Mouse (Mus musculus) G1E (cell line): ENCODE measurements at regions not wholly inside any gene's neighbourhood (a gene's known extent, or its start where the extent isn't known, plus 50 kb on each side); places are given as distances from the start of the nearest gene placed in this dataset.
"Not testable (repeated sequence)": the region's sequence is repeated elsewhere in the genome, so short reads cannot be mapped to it uniquely, and the experiment has no call there.

Experiments
- ATAC-seq: 2 replicates; pipeline ENCODE4 v1.8.0; 2016; ENCODE audit warnings: mild to moderate bottlenecking; ENCODE audit not compliant: insufficient number of reproducible peaks, poor library complexity, low FRiP score, severe bottlenecking; ENCODE audit errors: extremely low read depth
- DNase-seq: peaks from one replicate; pipeline ENCODE4 v3.0.0; 2012; ENCODE audit warnings: low spot score
- H3K27me3 ChIP-seq: 2 replicates; pipeline ENCODE4 v1.6.1; 2012; ENCODE audit warnings: mild to moderate bottlenecking, low read length, inconsistent platforms; ENCODE audit not compliant: insufficient read depth
- H3K36me3 ChIP-seq: replicated peaks from 2 replicates; pipeline ENCODE3; 2012; ENCODE audit warnings: mild to moderate bottlenecking, inconsistent platforms
- H3K4me1 ChIP-seq: 2 replicates; pipeline ENCODE4 v1.6.1; 2012; ENCODE audit warnings: low read depth, low read length, inconsistent platforms, mixed read lengths; ENCODE audit not compliant: insufficient read depth
- H3K4me3 ChIP-seq: 2 replicates; pipeline ENCODE4 v1.5.1; 2012; ENCODE audit warnings: low read depth, mild to moderate bottlenecking, inconsistent platforms, low read length, moderate library complexity, mixed read lengths
- H3K9me3 ChIP-seq: replicated peaks from 2 replicates; pipeline ENCODE4 v1.6.1; 2012; ENCODE audit warnings: inconsistent platforms
- CTCF ChIP-seq: IDR thresholded peaks from 2 replicates; pipeline ENCODE4 v1.5.1; 2012; ENCODE audit warnings: low read depth, low read length, inconsistent platforms, mixed read lengths
- GATA1 ChIP-seq: IDR thresholded peaks from 2 replicates; pipeline ENCODE4 v1.6.1; 2012; ENCODE audit warnings: borderline replicate concordance, low read length, inconsistent platforms, mixed read lengths
- GATA2 ChIP-seq: IDR thresholded peaks from 2 replicates; pipeline ENCODE4 v1.6.1; 2012; ENCODE audit warnings: low read depth, low read length, inconsistent platforms, borderline replicate concordance
- POLR2AphosphoS5 ChIP-seq: IDR thresholded peaks from 2 replicates; pipeline ENCODE4 v1.6.1; 2012; ENCODE audit warnings: low read depth, low read length, inconsistent platforms; ENCODE audit not compliant: insufficient replicate concordance
- TAL1 ChIP-seq: conservative IDR thresholded peaks from 2 replicates; pipeline ENCODE4 v1.6.1; 2012; ENCODE audit warnings: low read depth, low read length, inconsistent platforms, mixed read lengths

DNA sequence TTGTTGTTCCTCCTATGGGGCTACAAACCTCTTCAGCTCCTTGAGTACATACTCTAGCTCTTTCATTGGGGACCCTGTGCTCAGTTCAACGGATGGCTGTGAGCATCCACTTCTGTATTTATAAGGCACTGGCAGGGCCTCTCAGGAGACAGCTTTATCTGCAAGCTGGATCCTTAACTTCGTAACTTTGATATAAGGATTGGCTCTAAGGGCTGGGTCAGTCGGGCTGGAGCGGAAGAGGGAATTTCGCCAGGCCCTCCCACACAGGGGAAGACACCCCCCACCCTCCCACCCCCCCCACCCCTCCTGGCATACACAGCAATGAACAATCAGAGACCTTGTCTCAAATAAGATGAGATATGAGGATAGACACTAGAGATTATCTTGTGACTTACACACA is 304.3 kb upstream of the Chordc1 start:
- Histone ChIP-seq H3K27me3 (no peaks in the 10 kb centered on the region), H3K4me3 (no peak overlapping the region), H3K9me3 (no peaks in the 10 kb centered on the region), H3K4me1 (no peaks in the 10 kb centered on the region), H3K36me3 (no peaks in the 10 kb centered on the region)
- ATAC-seq (peak; percentile 83), DNase-seq (no peak)
- TF ChIP-seq CTCF: no peak
- no peak for TF ChIP-seq POLR2AphosphoS5
- no peak for TF ChIP-seq TAL1
- no peak for TF ChIP-seq GATA2
- no peak for TF ChIP-seq GATA1

DNA sequence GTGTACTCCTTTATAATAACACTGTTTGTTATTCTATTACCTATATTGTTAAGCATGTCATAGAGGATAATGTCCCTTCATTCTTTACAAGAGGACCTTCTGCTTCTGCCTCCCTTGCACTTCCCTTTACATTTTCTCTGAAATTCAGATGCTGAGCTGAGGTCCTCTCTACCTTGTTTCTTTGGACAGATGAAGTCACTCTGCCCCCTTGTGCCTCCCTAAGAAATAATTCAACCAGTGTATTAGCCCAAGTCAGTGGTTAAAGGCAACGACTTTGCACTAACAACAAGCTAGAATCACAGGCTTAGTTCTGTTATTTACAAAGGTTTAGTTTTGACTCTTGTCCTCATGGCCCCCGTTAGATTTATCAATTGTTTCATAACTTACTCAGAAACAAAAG is 289.4 kb upstream of the Chordc1 start:
- H3K9me3 ChIP-seq: no peaks in the 10 kb centered on the region
- no peak for TF ChIP-seq TAL1
- TF ChIP-seq CTCF: no peak
- TF ChIP-seq POLR2AphosphoS5: no peak
- TF ChIP-seq GATA2: no peak
- no peak for TF ChIP-seq GATA1
- no peaks in the 10 kb centered on the region for H3K36me3 ChIP-seq
- no peaks in the 10 kb centered on the region for H3K4me1 ChIP-seq
- ATAC-seq (no peak), DNase-seq (no peak)
- H3K4me3 ChIP-seq: no peak overlapping the region
- no peaks in the 10 kb centered on the region for H3K27me3 ChIP-seq

DNA sequence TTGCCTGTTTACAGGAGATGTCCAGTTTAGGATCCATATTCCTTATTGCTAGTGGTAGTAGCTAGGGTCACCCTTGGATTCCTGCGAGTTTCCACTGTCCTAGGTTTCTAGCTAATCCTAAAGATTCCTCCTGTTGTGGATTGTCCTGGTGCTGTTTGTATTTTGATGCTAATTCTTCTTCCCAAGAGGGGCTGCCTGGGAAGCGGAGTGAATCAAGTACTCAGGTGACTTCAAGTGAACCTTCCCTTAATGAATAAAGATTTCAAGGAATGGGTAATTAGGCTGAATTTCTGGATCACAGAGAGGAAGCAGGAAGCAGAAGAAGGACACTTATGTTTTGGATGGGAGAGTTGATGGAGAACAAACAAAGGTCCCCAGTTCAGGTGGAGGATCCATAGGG is 250.6 kb upstream of the Chordc1 start:
- Histone ChIP-seq H3K9me3 (no peaks in the 10 kb centered on the region), H3K36me3 (no peaks in the 10 kb centered on the region), H3K4me1 (no peaks in the 10 kb centered on the region), H3K27me3 (no peaks in the 10 kb centered on the region), H3K4me3 (no peak overlapping the region)
- DNase-seq: no peak
- ATAC-seq: no peak
- no peak for TF ChIP-seq GATA2
- TF ChIP-seq CTCF: no peak
- TF ChIP-seq POLR2AphosphoS5: no peak
- TF ChIP-seq TAL1: no peak
- TF ChIP-seq GATA1: no peak

DNA sequence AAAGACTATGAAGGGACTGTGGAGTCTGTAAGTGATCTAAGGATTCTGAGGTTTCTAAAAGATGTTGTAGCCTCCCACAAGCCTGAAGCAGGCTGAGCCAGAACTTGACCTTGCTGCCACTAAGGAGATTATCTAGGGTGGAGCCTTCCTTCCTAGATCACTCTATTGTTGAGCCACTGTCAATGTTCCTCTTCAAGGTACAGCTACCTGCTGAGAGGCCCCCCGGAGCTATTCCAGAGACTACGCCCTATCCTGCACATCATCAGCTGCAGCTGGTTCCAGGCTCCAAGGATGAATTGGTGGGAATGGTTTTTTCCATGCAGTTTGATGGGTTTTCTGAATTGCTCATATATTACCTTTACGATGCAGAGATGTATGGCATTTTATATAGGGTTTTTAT is 249.3 kb upstream of the Chordc1 start:
- H3K27me3 ChIP-seq, ATAC-seq, H3K9me3 ChIP-seq, H3K36me3 ChIP-seq, DNase-seq, H3K4me1 ChIP-seq, H3K4me3 ChIP-seq: not testable (repeated sequence)

DNA sequence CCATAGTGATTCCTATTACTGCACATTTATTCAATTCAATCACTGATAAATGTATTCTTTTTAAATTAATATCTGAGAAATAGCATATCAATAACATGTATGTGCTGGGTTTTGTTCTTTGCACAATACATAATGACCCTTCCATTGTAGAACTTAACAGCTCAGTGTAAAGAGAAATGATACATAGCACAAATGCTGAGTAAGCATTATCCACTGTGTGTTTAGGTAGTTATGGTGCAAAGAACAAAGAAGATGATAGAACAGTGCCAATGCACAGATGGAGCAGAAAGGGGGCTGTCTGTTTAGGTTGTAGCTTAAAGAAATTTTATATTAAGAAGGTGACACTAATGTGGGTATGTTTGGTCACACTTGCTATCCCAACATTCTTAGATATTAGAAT is 215.0 kb upstream of the Chordc1 start:
- ATAC-seq: no peak
- TF ChIP-seq GATA1: no peak
- no peak for TF ChIP-seq TAL1
- no peak for TF ChIP-seq GATA2
- TF ChIP-seq POLR2AphosphoS5: no peak
- TF ChIP-seq CTCF: no peak

DNA sequence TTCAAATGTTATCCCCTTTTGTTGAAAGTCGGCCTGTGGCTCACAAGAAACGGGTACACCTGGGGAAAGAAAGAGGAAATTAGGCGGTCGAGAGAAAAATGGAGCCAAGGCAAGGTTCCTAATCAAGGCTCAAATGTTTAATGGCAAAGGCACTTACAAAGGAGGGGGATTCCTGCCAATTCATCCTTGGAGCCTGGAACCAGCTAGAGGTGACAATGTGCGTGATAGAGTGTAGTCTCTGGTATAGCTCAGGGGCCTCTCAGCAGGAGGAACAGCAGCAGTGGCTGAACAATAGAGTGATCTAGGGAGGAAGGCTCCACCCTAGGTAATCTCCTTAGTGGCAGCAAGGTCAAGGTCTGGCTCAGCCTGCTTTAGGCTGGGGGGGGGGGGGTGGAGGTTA is 213.5 kb upstream of the Chordc1 start:
- not testable (repeated sequence) for H3K27me3 ChIP-seq, ATAC-seq, H3K9me3 ChIP-seq, DNase-seq, H3K4me3 ChIP-seq, H3K4me1 ChIP-seq, H3K36me3 ChIP-seq

More for the DNA sequence above, 215.0 kb upstream of the Chordc1 start:
- Histone ChIP-seq H3K4me1 (no peaks in the 10 kb centered on the region), H3K27me3 (no peaks in the 10 kb centered on the region), H3K4me3 (no peak overlapping the region), H3K36me3 (no peaks in the 10 kb centered on the region), H3K9me3 (no peaks in the 10 kb centered on the region)
- no peak for DNase-seq

DNA sequence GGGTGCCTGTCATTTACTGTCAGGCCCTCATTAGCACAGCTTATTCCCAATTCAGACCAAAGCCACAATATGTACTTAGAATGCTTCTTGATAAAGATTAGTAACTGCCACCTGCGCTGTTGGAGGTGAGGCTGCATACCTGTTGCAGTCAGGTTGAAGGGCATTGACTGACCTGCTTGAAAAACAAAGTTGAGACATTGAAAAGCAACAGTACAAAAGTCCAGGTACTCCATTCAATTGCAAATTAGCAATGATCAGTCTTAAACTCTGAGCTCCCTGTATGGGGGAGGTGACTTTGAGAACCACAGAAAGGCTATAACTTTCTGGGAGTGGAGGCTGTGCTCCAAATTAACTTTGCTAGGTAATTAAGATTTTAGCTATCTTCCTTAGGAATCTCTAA is 212.8 kb upstream of the Chordc1 start:
- not testable (repeated sequence) for H3K4me1 ChIP-seq, ATAC-seq, H3K27me3 ChIP-seq, DNase-seq, H3K9me3 ChIP-seq, H3K36me3 ChIP-seq, H3K4me3 ChIP-seq
